Mouse (Mus musculus) stomach, postnatal 0 days (tissue): ENCODE data around the gene Slc4a2. TPM values are rescaled to one million over a fixed set of nuclear protein-coding genes. Genes with fewer than 3 reads are reported as not detected.

Source experiments
- ATAC-seq: fragments of 200-750 bp; cut with Nextera tagmentation; 2 replicates; pipeline ENCODE4 v1.8.0; 2017; ENCODE audit not compliant: low FRiP score, low TSS enrichment
- DNase-seq: peaks from one replicate; pipeline ENCODE4 v3.0.0-alpha.2; 2016; ENCODE audit warnings: low spot score
- H3K27ac ChIP-seq: fragments of 300-500 bp; sonication (generic); replicated peaks from 2 replicates; pipeline ENCODE4 v1.5.1; 2014; ENCODE audit warnings: mild to moderate bottlenecking, control low read depth
- H3K27me3 ChIP-seq: fragments of 300-500 bp; sonication (generic); 2 replicates; pipeline ENCODE4 v1.6.1; 2014; ENCODE audit warnings: low read length; ENCODE audit not compliant: control insufficient read depth, insufficient read depth
- H3K36me3 ChIP-seq: fragments of 300-500 bp; sonication (generic); 2 replicates; pipeline ENCODE4 v1.6.1; 2014; ENCODE audit warnings: low read length, mixed read lengths; ENCODE audit not compliant: control insufficient read depth, insufficient read depth
- H3K4me1 ChIP-seq: fragments of 300-500 bp; sonication (generic); replicated peaks from 2 replicates; pipeline ENCODE4 v1.6.1; 2014; ENCODE audit warnings: antibody characterized with exemption; ENCODE audit not compliant: control insufficient read depth, insufficient read depth
- H3K4me2 ChIP-seq: fragments of 300-500 bp; sonication (generic); replicated peaks from 2 replicates; pipeline ENCODE4 v1.6.1; 2014; ENCODE audit warnings: low read depth, mild to moderate bottlenecking, control low read depth, moderate library complexity
- H3K4me3 ChIP-seq: fragments of 300-500 bp; sonication (generic); 2 replicates; pipeline ENCODE4 v1.5.1; 2014; ENCODE audit warnings: low read depth, low read length, control low read depth
- H3K9ac ChIP-seq: fragments of 300-500 bp; sonication (generic); 2 replicates; pipeline ENCODE4 v1.6.1; 2014; ENCODE audit warnings: mild to moderate bottlenecking, low read length, control low read depth, mixed read lengths
- H3K9me3 ChIP-seq: fragments of 300-500 bp; sonication (generic); 2 replicates; pipeline ENCODE4 v1.6.1; 2016; ENCODE audit warnings: low read length; ENCODE audit not compliant: control insufficient read depth
- CTCF ChIP-seq: IDR thresholded peaks from 2 replicates; pipeline ENCODE4 v1.5.1; 2016; ENCODE audit warnings: antibody characterized with exemption, low read depth, mild to moderate bottlenecking, moderate library complexity
- EP300 ChIP-seq: optimal IDR thresholded peaks from 2 replicates; pipeline ENCODE3; 2016; ENCODE audit warnings: antibody characterized with exemption
- WGBS: fragments of 180-500 bp; shearing (Covaris S2); extraction: QIAGEN DNeasy Blood & Tissue Kit; methylation state at CpG from one replicate; pipeline ENCODE4 v1.1.7; 2014; 5-methylcytosine and 5-hydroxymethylcytosine counted together
- polyA plus RNA-seq: library from polyadenylated mRNA; unstranded; fragments of >200 nt; fragmentation: Nextera tagmentation; extraction: Ambion mirVana; gene quantifications from 2 replicates; pipeline ENCODE4 v1.2.1, GENCODE M21; 2015

Gene Slc4a2
- polyA plus RNA-seq, result 34.3 and 37.8 TPM in 2 replicates

- H3K27me3 ChIP-seq, result no peaks in the 10 kb centered on the region
- ATAC-seq (peak; percentile 93), DNase-seq (peak; percentile 98)
- H3K27ac ChIP-seq, result peak within 1 kb of the TSS; percentile 94
- peaks cover 4% of the 10 kb centered on the region; the same call in 1 of the 2 replicates for H3K36me3 ChIP-seq
- no peaks in the 10 kb centered on the region for H3K9me3 ChIP-seq
- WGBS, result under 1% methylated on average over 46 of the region's 46 CpGs
- H3K9ac ChIP-seq, result peak within 1 kb of the TSS; percentile 77
- TF ChIP-seq CTCF, result no peak
- peak; percentile 87 for TF ChIP-seq EP300
- H3K4me1 ChIP-seq, result no peaks in the 10 kb centered on the region; the same call in none of the 2 replicates
- peak within 1 kb of the TSS; percentile 88 for H3K4me2 ChIP-seq
- peak within 1 kb of the TSS; percentile 68 for H3K4me3 ChIP-seq
These were observed at the start of gene Slc4a2, which contains the start of gene Cdk5 for GRCm38 (mm10) chr5:24423129-24424003. Gene Slc4a2 (plus strand): TSS chr5:24423837. Gene Cdk5 (minus strand): TSS chr5:24423530.

GRCm38 (mm10) chr5:24374216-24374615, 49.4 kb upstream of the Slc4a2 start:
- no peak overlapping the region for H3K27ac ChIP-seq
- H3K9me3 ChIP-seq, result no peaks in the 10 kb centered on the region
- H3K4me1 ChIP-seq, result no peaks in the 10 kb centered on the region; the same call in 1 of the 2 replicates
- no peak overlapping the region for H3K4me3 ChIP-seq
- no peak for TF ChIP-seq CTCF
- no peak for TF ChIP-seq EP300
- H3K9ac ChIP-seq, result no peak overlapping the region
- 0 out of 2 replicates have a peak, but pooled peaks cover 2% of the 10 kb centered on the region for H3K27me3 ChIP-seq
- DNase-seq (no peak), ATAC-seq (no peak)
- WGBS, result 10% methylated on average over 6 of the region's 6 CpGs
- H3K4me2 ChIP-seq, result no peak overlapping the region
- no peaks in the 10 kb centered on the region for H3K36me3 ChIP-seq

- Histone ChIP-seq H3K27me3 (0 out of 2 replicates have a peak, but pooled peaks cover 2% of the 10 kb centered on the region), H3K4me1 (no peaks in the 10 kb centered on the region; the same call in 1 of the 2 replicates), H3K4me2 (no peak overlapping the region), H3K36me3 (no peaks in the 10 kb centered on the region), H3K27ac (no peak overlapping the region), H3K9me3 (no peaks in the 10 kb centered on the region), H3K4me3 (no peak overlapping the region), H3K9ac (no peak overlapping the region)
- TF ChIP-seq EP300, result no peak
- TF ChIP-seq CTCF, result no peak
- no peak for ATAC-seq
- WGBS, result 44% methylated on average over 7 of the region's 7 CpGs
- no peak for DNase-seq
These were observed 48.8 kb upstream of the Slc4a2 start for GRCm38 (mm10) chr5:24374666-24375328.

- Histone ChIP-seq H3K9me3 (no peaks in the 10 kb centered on the region), H3K36me3 (no peaks in the 10 kb centered on the region), H3K27ac (no peak overlapping the region), H3K9ac (no peak overlapping the region), H3K4me2 (no peak overlapping the region), H3K4me1 (peaks cover under 1% of the 10 kb centered on the region; the same call in 1 of the 2 replicates), H3K27me3 (no peaks in the 10 kb centered on the region), H3K4me3 (no peak overlapping the region)
- TF ChIP-seq CTCF (no peak), EP300 (no peak)
- 86% methylated on average over 2 of the region's 2 CpGs for WGBS
- DNase-seq, result no peak
- ATAC-seq, result no peak
These were observed 44.9 kb upstream of the Slc4a2 start for GRCm38 (mm10) chr5:24378700-24379099.

GRCm38 (mm10) chr5:24379501-24379900, 44.1 kb upstream of the Slc4a2 start:
- Histone ChIP-seq H3K9ac (no peak overlapping the region), H3K4me3 (no peak overlapping the region), H3K27me3 (no peaks in the 10 kb centered on the region), H3K4me2 (no peak overlapping the region), H3K27ac (no peak overlapping the region), H3K9me3 (no peaks in the 10 kb centered on the region), H3K36me3 (no peaks in the 10 kb centered on the region), H3K4me1 (0 out of 2 replicates have a peak, but pooled peaks cover 2% of the 10 kb centered on the region)
- TF ChIP-seq CTCF, result no peak
- no peak for TF ChIP-seq EP300
- WGBS, result 70% methylated on average over 4 of the region's 4 CpGs
- ATAC-seq (no peak), DNase-seq (no peak)
